Mouse (Mus musculus) forebrain, embryonic 13.5 days (tissue): Measurements from ENCODE around the gene Col13a1. TPM values are rescaled to one million over a fixed set of nuclear protein-coding genes. Genes with fewer than 3 reads are reported as not detected.

Experiments used
- ATAC-seq: fragments of 200-750 bp; cut with Nextera tagmentation; 2 replicates; pipeline ENCODE4 v1.8.0; 2017
- H3K27ac ChIP-seq: fragments of 300-500 bp; sonication (generic); 2 replicates; pipeline ENCODE4 v1.5.1; 2015; ENCODE audit warnings: inconsistent platforms, mild to moderate bottlenecking, moderate library complexity
- H3K27me3 ChIP-seq: fragments of 300-500 bp; sonication (generic); 2 replicates; pipeline ENCODE4 v1.6.1; 2015; ENCODE audit warnings: mild to moderate bottlenecking, inconsistent platforms
- H3K36me3 ChIP-seq: fragments of 300-500 bp; sonication (generic); 2 replicates; pipeline ENCODE4 v1.6.1; 2015; ENCODE audit warnings: mild to moderate bottlenecking, inconsistent platforms; ENCODE audit not compliant: poor library complexity, severe bottlenecking
- H3K4me1 ChIP-seq: fragments of 300-500 bp; sonication (generic); 2 replicates; pipeline ENCODE4 v1.6.1; 2015; ENCODE audit warnings: inconsistent platforms
- H3K4me2 ChIP-seq: fragments of 300-500 bp; sonication (generic); 2 replicates; pipeline ENCODE4 v1.6.1; 2015; ENCODE audit warnings: inconsistent platforms, mild to moderate bottlenecking, moderate library complexity
- H3K4me3 ChIP-seq: fragments of 300-500 bp; sonication (generic); 2 replicates; pipeline ENCODE4 v1.5.1; 2015; ENCODE audit warnings: mild to moderate bottlenecking, inconsistent platforms
- H3K9ac ChIP-seq: fragments of 300-500 bp; sonication (generic); 2 replicates; pipeline ENCODE4 v1.6.1; 2015; ENCODE audit warnings: mild to moderate bottlenecking, inconsistent platforms
- H3K9me3 ChIP-seq: fragments of 300-500 bp; sonication (generic); replicated peaks from 2 replicates; pipeline ENCODE4 v1.6.1; 2016; ENCODE audit warnings: inconsistent platforms
- WGBS: fragments of 180-500 bp; shearing (Covaris S2); methylation state at CpG from one replicate; pipeline ENCODE4 v1.1.7; 2015; 5-methylcytosine and 5-hydroxymethylcytosine counted together
- polyA plus RNA-seq: library from polyadenylated mRNA; unstranded; fragments of >200 nt; fragmentation: Nextera tagmentation; extraction: Ambion mirVana; gene quantifications from 2 replicates; pipeline ENCODE4 v1.2.1, GENCODE M21; 2015

The Col13a1 gene
- polyA plus RNA-seq, 1 experiment from 2014 or later: 0.62 TPM

- Histone ChIP-seq H3K27me3 (no peaks in the 10 kb centered on the region), H3K27ac (no peak overlapping the region), H3K4me3 (no peak overlapping the region), H3K36me3 (no peaks in the 10 kb centered on the region), H3K9me3 (no peaks in the 10 kb centered on the region), H3K9ac (no peak overlapping the region), H3K4me2 (no peak overlapping the region), H3K4me1 (no peaks in the 10 kb centered on the region)
- 84% methylated on average over 1 of the region's 1 CpGs for WGBS
- no peak for ATAC-seq
Measured at GRCm38 (mm10) chr10:61999766-62000165, 20.9 kb upstream of the Col13a1 start.

DNA sequence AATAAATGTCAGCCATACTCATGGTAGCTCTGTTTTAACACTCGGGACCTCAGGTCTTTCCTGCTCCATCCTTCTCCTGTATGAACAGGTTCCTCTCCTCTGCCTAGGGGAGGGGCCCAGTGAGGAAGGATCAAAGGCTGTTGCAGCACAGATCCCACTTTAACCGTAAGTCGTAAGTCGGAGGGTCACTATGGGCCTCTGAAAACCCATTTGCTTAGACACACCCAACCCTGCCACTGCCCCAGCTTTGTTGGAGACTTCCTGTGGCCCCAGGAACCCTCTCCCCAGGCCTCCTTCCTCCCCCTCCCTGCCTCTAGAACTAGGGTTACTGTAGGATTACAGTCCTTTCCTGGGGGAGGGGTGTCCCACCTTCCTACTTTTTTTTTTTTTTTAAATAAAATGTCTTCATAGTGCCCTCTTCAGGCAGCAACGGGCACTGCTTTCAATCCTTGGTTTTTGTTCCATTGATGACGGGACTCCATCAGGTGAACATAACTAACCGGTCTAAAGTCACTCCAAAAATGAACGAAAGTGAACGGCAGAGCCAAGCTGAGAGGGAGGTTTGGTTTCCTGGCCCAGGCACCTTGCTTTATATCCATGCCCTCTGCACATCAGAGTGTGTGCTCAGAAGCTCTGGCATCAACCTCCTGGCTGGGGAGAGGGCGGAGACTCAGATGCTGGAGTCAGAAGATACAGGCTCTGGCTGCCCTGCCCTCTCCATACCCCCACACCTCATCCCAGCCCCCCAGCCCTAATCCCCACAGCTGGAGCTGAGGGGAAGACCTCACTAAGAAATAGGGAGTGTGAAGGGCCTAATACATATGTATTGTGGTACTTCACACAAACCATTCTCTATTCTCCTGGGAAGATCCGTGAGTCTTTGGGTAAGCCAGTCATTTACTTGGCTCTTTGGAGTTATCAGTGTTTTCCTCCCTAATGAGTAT lies 12.8 kb upstream of the Col13a1 start:
- Histone ChIP-seq H3K4me2 (no peak overlapping the region), H3K4me3 (no peak overlapping the region), H3K27ac (no peak overlapping the region), H3K36me3 (no peaks in the 10 kb centered on the region), H3K9me3 (no peaks in the 10 kb centered on the region), H3K27me3 (no peaks in the 10 kb centered on the region), H3K9ac (no peak overlapping the region), H3K4me1 (no peaks in the 10 kb centered on the region)
- ATAC-seq: no peak
- 29% methylated on average over 11 of the region's 11 CpGs for WGBS

- no peaks in the 10 kb centered on the region for H3K9me3 ChIP-seq
- no peak overlapping the region for H3K4me3 ChIP-seq
- peak; percentile 75 for ATAC-seq
- peaks cover 67% of the 10 kb centered on the region for H3K27me3 ChIP-seq
- no peak overlapping the region for H3K27ac ChIP-seq
- H3K36me3 ChIP-seq: no peaks in the 10 kb centered on the region
- H3K4me1 ChIP-seq: peaks cover 18% of the 10 kb centered on the region
- H3K9ac ChIP-seq: no peak overlapping the region
- 3% methylated on average over 7 of the region's 7 CpGs for WGBS
- H3K4me2 ChIP-seq: no peak overlapping the region
Measured at GRCm38 (mm10) chr10:61980424-61980823, 1.5 kb upstream of the Col13a1 start.

DNA sequence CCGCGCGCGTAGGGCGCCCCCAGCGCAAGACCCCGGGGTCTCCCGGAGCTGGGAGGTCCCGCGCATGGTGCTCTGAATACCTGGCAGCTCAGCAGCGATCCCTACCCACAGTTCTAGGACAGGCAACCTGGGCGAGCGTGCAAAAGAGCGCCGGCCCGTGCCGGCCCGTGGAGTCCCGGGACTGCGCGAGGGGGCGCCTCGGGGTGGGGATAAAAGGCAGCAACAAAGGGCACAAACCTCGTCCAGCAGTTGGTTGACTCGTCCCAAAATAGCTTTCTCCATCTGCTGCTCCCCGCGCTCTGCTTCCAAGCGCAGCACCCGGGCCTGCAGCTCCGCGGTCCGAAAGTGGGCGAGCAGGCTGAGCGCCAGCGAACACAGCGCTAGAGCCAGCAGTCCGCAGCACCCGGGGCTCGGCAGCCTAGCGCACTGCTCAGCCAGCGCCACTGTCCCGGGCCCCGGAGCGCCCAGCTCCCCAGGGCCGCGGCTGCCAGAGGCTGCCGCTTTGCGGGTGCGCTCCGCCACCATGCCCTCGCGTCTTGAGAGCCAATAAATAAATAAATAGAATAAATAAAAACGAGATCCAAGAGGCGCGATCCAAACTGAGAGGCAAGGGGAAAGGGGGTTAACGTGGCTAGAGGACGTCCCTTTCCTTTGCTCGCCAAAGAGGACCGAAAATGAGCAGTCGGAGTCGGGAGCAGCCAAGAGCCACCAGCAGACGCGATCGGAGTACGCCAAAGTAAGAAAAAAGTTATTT lies 619 bp downstream of the Col13a1 start:
- peak; percentile 45; the same call in 1 of the 2 replicates for ATAC-seq
- peaks cover 86% of the 10 kb centered on the region for H3K27me3 ChIP-seq
- no peak overlapping the region for H3K27ac ChIP-seq
- no peaks in the 10 kb centered on the region for H3K9me3 ChIP-seq
- under 1% methylated on average over 65 of the region's 65 CpGs for WGBS
- H3K4me1 ChIP-seq: peaks cover 18% of the 10 kb centered on the region
- peak overlapping the region; percentile 51 for H3K9ac ChIP-seq
- H3K4me2 ChIP-seq: peak overlapping the region; percentile 66
- H3K4me3 ChIP-seq: peak overlapping the region; percentile 41
- no peaks in the 10 kb centered on the region for H3K36me3 ChIP-seq

GRCm38 (mm10) chr10:61977392-61978096 lies 1.4 kb downstream of the Col13a1 start:
- no peak overlapping the region for H3K27ac ChIP-seq
- no peak for ATAC-seq
- H3K4me2 ChIP-seq: peak overlapping the region; percentile 66
- H3K36me3 ChIP-seq: no peaks in the 10 kb centered on the region
- no peaks in the 10 kb centered on the region for H3K9me3 ChIP-seq
- peak overlapping the region; percentile 41 for H3K4me3 ChIP-seq
- H3K9ac ChIP-seq: peak overlapping the region; percentile 51; the same call in 1 of the 2 replicates
- WGBS: 6% methylated on average over 18 of the region's 18 CpGs
- peaks cover 18% of the 10 kb centered on the region for H3K4me1 ChIP-seq
- H3K27me3 ChIP-seq: peaks cover 90% of the 10 kb centered on the region

- WGBS: 9% methylated on average over 6 of the region's 6 CpGs
- H3K36me3 ChIP-seq: no peaks in the 10 kb centered on the region
- no peak overlapping the region for H3K4me2 ChIP-seq
- no peak overlapping the region for H3K27ac ChIP-seq
- peaks cover 18% of the 10 kb centered on the region for H3K4me1 ChIP-seq
- no peak overlapping the region for H3K9ac ChIP-seq
- H3K4me3 ChIP-seq: no peak overlapping the region
- no peaks in the 10 kb centered on the region for H3K9me3 ChIP-seq
- no peak for ATAC-seq
- H3K27me3 ChIP-seq: peaks cover 87% of the 10 kb centered on the region
Measured at GRCm38 (mm10) chr10:61976987-61977386, 1.9 kb downstream of the Col13a1 start.

GRCm38 (mm10) chr10:61974581-61974980 lies 4.3 kb downstream of the Col13a1 start:
- H3K4me1 ChIP-seq: peaks cover 18% of the 10 kb centered on the region
- H3K9ac ChIP-seq: no peak overlapping the region
- peaks cover 80% of the 10 kb centered on the region for H3K27me3 ChIP-seq
- no peak for ATAC-seq
- no peak overlapping the region for H3K4me2 ChIP-seq
- no peak overlapping the region for H3K27ac ChIP-seq
- no peaks in the 10 kb centered on the region for H3K36me3 ChIP-seq
- no peak overlapping the region for H3K4me3 ChIP-seq
- 62% methylated on average over 2 of the region's 2 CpGs for WGBS
- no peaks in the 10 kb centered on the region for H3K9me3 ChIP-seq

- no peaks in the 10 kb centered on the region for H3K4me1 ChIP-seq
- H3K36me3 ChIP-seq: no peaks in the 10 kb centered on the region
- H3K9ac ChIP-seq: no peak overlapping the region
- H3K9me3 ChIP-seq: no peaks in the 10 kb centered on the region
- H3K4me2 ChIP-seq: no peak overlapping the region
- peaks cover 55% of the 10 kb centered on the region for H3K27me3 ChIP-seq
- no peak overlapping the region for H3K27ac ChIP-seq
- no peak for ATAC-seq
- 12% methylated on average over 4 of the region's 4 CpGs for WGBS
- no peak overlapping the region for H3K4me3 ChIP-seq
Measured at GRCm38 (mm10) chr10:61972041-61972440, 6.9 kb downstream of the Col13a1 start.

DNA sequence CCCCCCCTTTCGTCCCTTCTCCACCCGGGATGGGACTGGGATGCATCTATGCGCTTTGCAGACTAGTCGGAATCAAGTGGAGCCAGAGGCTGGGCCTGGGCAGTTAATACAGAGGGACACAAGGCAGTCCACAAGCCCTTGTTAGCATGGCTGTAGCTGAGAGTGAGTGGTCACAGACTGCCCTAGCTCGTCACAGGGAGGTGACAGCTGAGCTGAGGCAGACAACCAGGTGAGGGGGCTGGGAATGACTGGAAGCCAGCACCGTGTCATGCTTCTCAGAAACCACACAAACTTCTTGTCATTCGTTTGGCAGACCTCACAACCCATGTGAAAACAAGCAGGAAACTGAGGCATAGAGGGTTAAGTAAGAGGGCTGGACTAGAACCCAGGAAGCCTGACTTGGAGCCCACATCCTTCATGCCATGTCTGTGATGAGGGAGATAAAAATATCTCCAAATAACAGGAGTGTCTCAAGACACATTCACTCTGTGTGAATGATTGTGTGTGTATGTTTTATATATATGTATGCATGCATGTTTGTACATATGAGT lies 10.8 kb downstream of the Col13a1 start:
- Histone ChIP-seq H3K4me2 (no peak overlapping the region), H3K4me3 (no peak overlapping the region), H3K27ac (no peak overlapping the region), H3K36me3 (no peaks in the 10 kb centered on the region), H3K4me1 (peaks cover 8% of the 10 kb centered on the region), H3K9ac (no peak overlapping the region), H3K9me3 (no peaks in the 10 kb centered on the region), H3K27me3 (peaks cover 19% of the 10 kb centered on the region)
- ATAC-seq: no peak
- WGBS: 83% methylated on average over 7 of the region's 7 CpGs

DNA sequence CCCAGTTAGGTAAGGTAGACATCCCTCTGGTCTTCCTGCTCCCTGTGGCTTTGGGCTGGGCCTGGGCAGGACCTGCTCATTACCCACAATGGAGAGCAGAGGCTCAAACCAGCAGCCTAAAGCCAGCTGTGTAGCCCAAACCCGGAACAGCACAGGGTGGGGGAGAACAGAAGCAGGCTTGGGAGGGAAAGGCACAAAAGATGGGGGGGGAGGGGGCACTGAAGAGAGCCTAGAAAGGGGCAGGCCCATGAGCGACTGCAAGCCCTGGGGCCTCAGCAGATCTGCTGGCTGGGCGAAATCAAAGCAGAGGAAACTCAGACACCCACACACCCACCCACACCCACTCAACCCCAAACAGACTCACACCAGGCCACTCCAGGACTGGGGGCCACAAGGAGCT lies 11.7 kb downstream of the Col13a1 start:
- no peak overlapping the region for H3K27ac ChIP-seq
- H3K9ac ChIP-seq: no peak overlapping the region
- H3K4me1 ChIP-seq: peaks cover 8% of the 10 kb centered on the region
- H3K27me3 ChIP-seq: peaks cover 15% of the 10 kb centered on the region; the same call in 1 of the 2 replicates
- 26% methylated on average over 3 of the region's 3 CpGs for WGBS
- H3K4me2 ChIP-seq: no peak overlapping the region
- H3K9me3 ChIP-seq: no peaks in the 10 kb centered on the region
- ATAC-seq: no peak
- H3K4me3 ChIP-seq: no peak overlapping the region
- no peaks in the 10 kb centered on the region for H3K36me3 ChIP-seq

GRCm38 (mm10) chr10:61965386-61965841 lies 13.5 kb downstream of the Col13a1 start:
- Histone ChIP-seq H3K36me3 (no peaks in the 10 kb centered on the region), H3K4me1 (peaks cover 8% of the 10 kb centered on the region), H3K4me3 (no peak overlapping the region), H3K9ac (0 out of 2 replicates have a peak overlapping the region, but pooled peaks have one; percentile 16), H3K4me2 (no peak overlapping the region), H3K9me3 (no peaks in the 10 kb centered on the region), H3K27ac (no peak overlapping the region), H3K27me3 (no peaks in the 10 kb centered on the region)
- 16% methylated on average over 7 of the region's 7 CpGs for WGBS
- ATAC-seq: peak; percentile 45; the same call in 1 of the 2 replicates
